Mouse (Mus musculus) lung, postnatal 25 days (tissue): ENCODE measurements around the gene Gm29554.
"Not testable (repeated sequence)": the region's sequence is repeated elsewhere in the genome, so short reads cannot be mapped to it uniquely, and the experiment has no call there.

Experiments used
- DNase-seq: peaks from one replicate; pipeline ENCODE4 v3.0.0; 2022; ENCODE audit warnings: low spot score

The Gm29554 gene

GRCm38 (mm10) chrY:12273632-12274031, at the start of gene Gm29554:
Gene Gm29554, plus strand, starts transcription at chrY:12273932.
- not testable (repeated sequence) for DNase-seq
